Mouse (Mus musculus) C2C12 (cell line): ENCODE results near the gene Ppp4r2.

Experiments
- CEBPB ChIP-seq: IDR thresholded peaks from one replicate; pipeline ENCODE4 v1.6.1; 2011; ENCODE audit warnings: low read depth, mild to moderate bottlenecking, control low read depth, moderate library complexity
- CTCF ChIP-seq: IDR thresholded peaks from one replicate; pipeline ENCODE4 v1.5.1; 2011; ENCODE audit not compliant: control insufficient read depth, insufficient read depth, insufficient read length
- MYOD1 ChIP-seq: IDR thresholded peaks from one replicate; pipeline ENCODE4 v1.6.1; 2011; ENCODE audit warnings: low read depth; ENCODE audit not compliant: control insufficient read depth, insufficient read length

DNA sequence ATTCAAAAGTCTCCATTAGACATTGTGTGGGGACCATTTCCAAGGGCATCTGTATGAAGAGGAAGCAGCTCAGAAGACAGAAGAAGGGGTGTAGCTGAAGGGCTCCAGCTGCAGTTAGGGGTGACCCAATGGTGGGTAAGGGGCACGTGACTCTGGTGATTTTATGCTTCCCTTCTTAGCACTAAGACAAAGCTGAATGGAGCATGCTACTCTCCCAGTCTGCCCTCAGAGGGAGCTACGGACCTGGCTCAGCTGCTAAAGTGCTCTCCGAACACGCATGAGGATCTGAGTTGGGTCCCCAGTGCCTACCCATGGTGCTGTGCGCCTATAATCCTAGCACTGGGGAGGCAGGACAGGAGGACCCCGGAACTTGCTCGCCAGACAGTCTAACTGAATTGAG lies 52.0 kb downstream of the Ppp4r2 start:
- no peak for TF ChIP-seq CTCF
- TF ChIP-seq CEBPB: no peak
- TF ChIP-seq MYOD1: no peak
